Mouse (Mus musculus): ENCODE data around the gene Mbnl3. TPM values are rescaled to one million over a fixed set of nuclear protein-coding genes. Genes with fewer than 3 reads are reported as not detected.

Gene Mbnl3
- polyA plus RNA-seq, 1 experiment from 2014 or later, result 4.3 TPM

Small RNAs within 50 kb of the gene (microRNA-seq; reads per million reads assigned to microRNA genes)
- gene Gm23417, result not detected

Other genes starting within 250 kb of the Mbnl3 start
- 24.1 and 26.9 TPM in 2 replicates for gene Rap2c, start 188.5 kb downstream of the Mbnl3 start, polyA plus RNA-seq (2014; fragmentation: Nextera tagmentation; extraction: Ambion mirVana)

Data from midbrain, embryonic 11.5 days (tissue).